Mouse (Mus musculus) hindlimb bud, embryonic 11.5 days (tissue): Measurements from ENCODE around the gene Gse1.
A peak's percentile ranks its signal among the peaks of the same experiment; 100 is the strongest.

Experiments used
- DNase-seq: peaks from one replicate; pipeline ENCODE4 v3.0.0-alpha.2; 2012; ENCODE audit warnings: low read depth, low spot score; ENCODE audit errors: extremely low spot score

Gse1 gene

GRCm38 (mm10) chr8:120227891-120228591 is at the start of gene Gse1:
TSS of gene Gse1 (plus strand) at chr8:120228456.
- DNase-seq: no peak

DNA sequence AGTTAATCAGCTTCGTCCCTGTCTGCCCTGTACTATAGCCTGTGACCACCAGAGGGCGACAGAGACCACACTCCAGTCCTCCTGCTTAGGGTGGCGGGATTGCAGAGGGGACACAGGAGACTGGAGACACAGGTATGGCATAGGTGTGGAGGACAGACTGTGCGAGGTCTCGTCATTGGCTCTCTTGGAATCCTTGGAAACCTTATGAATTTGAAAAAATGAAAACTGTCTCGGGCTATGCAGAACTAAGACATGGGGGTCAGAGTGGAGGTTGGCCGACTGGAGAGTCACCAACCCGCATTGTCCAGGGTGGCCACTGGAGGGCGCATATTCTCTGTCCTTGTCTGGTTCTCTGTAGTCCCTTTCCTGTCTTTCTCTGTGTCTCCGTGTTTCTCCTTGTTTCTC is 49.2 kb upstream of the Gse1 start:
- DNase-seq: peak; percentile 93

DNA sequence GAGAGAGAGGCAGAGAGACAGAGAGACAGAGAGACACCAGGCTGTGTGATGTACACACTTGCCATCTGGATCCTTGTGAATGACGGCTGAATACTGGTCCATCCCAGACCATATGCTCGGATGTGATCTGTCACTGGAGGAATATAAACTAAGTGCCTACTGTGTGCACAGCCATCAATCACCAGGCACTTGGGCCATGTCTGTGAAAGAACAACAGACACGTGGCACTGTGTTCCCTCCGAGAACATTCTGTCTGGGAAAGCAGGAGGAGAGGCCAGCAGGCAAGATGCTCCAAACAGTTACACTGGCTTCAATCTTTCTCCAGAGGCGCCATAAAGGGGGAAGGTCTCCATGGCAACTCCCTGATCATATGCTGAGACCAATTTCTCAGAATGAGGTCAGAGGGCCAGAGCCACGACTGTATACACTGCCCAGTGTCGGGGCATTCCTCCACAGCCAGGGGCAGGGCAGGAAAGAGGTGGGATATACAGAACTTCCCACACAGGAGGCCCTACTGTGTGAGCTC is 47.7 kb upstream of the Gse1 start:
- DNase-seq: no peak

DNA sequence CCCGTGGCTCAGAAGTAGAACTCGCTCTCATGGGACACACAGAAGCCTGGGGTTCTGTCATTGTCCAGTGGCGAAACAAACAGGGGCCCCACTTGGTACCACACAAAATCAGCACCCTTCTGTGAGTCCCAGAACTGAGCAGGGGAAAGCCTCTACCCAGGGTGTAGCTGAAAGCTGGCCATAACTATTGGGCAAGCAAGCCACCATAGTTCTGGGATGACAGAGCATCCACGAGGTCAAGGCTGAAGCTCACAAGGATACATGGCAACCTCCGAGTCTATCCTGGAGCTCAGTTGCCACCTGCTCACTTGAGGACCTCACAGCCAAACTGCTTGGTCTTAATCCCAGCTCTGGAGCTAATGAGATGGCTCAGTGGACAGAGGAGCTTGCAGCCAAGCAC is 47.0 kb upstream of the Gse1 start:
- DNase-seq: no peak

DNA sequence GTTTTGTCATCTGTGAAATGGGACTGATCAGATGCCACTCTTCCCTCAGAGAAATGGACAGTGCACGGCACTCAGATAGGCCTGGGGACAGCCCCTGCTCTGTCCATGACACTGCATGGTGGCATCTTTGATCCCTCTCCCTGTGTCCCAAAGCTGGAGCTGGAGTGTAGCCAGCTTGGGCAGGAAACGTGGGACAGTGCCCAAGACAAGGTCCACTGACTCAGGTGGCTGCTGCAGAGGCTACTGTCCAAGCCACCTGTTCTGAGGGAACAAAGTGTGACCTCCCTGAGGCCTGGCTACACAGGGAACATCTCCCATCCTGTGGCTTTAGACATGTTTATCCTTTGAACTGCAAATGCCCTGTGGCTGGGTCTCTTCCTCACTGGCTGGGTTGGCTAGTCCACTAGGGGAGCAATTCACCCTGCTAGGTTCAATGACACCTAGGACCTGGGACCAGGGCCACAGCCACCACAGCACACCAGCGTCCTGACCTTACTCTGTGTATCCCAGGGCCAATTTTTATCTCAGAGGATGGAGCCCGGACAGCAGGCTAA is 46.3 kb upstream of the Gse1 start:
- no peak for DNase-seq

- no peak for DNase-seq
These were observed 43.9 kb upstream of the Gse1 start for GRCm38 (mm10) chr8:120184366-120184765.

DNA sequence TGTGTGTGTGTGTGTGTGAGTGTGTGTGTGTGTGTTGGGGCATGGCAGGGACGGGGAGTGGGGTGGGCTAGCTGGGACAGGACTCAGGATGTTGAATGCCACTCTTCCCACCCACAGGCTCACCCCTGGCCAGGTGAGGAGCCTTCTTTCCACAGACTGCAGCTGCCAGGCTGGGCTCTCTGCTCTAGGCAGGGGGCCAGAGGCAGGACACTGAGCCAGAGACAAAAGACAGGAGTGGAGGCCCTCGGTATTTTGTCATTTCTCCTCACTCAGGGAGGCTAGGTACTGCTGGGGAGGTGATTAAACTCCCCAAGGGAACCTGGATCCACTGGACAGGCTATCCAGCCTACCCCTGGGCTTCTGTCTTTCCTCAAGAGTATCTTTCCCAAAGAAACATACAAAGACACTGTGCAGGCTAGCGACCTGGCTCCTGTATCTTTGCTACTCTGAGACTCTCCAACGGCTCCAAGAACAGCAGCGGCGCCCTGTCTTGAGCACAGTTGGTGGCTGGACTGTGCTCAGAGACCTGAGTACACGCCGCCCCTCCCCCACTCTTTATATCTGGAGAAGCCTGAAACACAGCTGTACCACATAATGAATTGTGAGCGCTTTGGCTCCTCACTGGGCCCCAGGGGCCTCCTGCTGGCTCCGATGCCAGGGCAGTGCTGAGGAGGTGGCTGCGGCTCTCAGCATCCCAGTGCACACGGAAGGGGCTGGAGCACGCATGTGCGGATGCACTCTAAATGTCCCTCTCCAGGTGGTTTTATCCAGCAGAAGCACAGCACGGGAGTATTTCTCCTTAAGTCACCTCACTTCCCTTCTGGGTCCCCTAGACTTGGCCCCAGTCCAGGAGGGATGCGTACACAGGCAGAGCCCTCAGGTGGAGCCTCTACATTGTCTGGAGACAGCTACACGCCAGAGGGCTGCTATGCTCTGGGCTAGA is 43.1 kb upstream of the Gse1 start:
- no peak for DNase-seq

DNA sequence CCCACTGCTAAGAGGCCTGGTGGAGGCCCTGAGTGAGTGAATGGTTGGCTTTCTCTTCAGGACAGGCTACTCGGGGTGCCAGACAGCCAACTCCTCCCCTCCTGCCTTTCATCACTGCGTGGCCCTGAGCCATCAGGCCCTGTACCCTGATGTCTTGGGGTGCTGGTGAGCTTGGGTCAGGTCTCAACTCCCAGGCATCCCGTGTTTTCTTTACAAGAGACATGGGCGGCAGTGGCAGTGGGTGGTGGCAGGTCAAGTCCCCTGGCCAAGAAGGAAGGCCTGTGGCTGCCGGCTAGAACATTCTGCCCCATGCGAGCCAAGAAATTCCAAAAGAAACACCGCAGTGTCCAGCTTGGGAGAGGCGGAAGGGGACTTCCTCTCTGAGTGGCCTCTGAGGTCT is 41.8 kb upstream of the Gse1 start:
- DNase-seq: no peak

DNA sequence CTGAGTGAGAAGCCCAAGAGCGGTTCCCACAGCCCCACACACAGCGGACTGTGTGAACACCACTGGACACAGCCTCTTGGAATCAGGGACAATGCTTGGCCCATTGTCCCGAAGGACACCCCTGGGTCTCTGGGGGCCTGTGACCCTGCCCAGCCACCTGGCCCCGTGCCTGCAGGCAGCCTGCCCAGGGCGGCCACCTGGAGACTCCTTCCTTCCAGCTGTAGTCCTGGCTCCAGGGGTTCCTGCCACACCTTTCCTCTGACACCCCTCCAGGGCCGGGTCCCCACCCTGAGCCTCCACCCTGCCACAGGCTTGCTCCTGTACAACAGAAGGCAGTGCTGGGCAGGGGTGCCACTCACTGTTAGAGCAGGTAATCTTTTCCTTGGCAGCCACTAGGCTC is 39.7 kb upstream of the Gse1 start:
- no peak for DNase-seq

GRCm38 (mm10) chr8:120189440-120189839 is 38.8 kb upstream of the Gse1 start:
- no peak for DNase-seq

DNA sequence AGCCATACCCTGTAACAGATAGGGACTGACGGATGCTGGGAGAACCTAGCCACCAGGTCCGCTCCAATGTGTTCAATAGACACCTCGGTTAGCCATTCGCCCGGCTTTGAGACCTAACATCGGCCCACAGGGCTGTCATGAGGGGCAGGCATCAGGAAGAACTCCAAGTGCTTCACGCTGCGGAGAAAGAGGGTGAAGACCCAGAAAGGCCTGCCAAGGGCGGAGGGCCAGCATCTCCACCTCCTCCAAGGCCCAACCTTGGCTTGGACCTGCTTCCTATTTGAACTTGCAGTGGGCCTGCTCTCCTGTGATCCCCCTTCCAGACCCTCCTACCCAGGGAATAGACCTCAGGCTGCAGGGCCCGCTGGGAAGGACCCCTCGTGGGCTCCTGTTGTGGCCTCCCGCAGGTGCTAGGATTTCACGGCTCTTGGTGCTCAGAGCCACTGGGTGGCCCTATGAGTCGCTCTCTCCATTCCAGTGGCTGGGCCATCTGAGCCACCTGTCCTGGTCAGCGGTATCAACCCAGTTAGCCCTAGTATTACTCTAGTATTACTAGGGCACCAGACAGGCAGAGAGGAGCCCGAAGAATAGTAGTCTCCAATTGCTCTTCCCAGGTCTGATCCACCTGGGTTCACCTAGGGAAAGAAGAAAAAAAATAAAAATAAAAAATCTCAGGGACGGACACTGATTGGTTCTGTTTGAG is 38.0 kb upstream of the Gse1 start:
- no peak for DNase-seq

DNA sequence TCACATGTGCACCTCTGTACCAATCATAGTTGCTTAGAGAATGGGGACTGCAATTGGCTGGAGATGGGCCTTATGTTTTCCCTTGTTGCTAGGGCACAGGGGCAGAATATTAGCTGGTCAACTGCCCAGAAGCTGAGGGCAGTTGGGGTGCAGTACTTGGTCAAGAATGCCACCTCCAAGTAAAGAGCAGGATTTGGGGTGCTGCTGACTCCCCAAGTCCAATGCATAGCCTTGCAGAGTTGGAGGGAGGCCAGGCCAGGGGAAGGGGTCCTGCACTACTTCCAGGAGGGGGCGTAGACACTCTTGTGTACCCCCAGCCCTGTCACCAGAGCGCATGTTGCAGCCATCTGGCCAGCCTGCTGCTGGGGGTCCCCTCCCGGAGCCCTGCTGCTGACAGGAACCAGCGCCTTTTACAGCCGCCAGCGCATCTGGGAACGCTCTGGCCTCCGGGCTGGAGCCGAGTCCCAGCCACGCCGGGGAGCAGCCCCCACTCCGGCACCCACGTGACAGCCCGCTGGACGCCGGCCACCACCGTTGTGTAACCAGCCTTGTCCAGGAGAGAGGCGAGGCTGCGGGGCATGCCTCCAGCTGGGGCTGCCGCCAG is 37.3 kb upstream of the Gse1 start:
- peak; percentile 31 for DNase-seq

DNA sequence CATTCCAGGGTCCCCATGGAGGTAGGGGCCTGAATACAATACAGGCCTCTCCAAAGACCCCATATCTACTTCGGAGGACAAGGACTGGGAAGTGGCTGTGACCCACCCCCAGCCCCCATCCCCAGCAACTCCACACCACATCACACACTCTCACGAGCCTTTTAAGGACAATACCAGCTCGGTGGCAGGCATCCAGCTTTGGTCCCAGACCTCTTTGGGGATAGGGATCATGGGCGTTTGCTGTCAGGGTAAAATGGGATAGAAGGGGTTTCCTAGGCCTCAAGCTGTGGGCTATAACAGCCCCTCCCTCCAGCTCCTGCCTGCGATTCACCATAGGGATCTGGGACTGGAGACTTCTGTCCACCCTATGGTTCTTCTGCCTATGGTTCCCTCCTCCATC is 36.6 kb upstream of the Gse1 start:
- DNase-seq: no peak

- no peak for DNase-seq
These were observed 36.1 kb upstream of the Gse1 start for GRCm38 (mm10) chr8:120192118-120192517.

GRCm38 (mm10) chr8:120201351-120201750 is 26.9 kb upstream of the Gse1 start:
- DNase-seq: no peak

- DNase-seq: no peak
These were observed 25.7 kb upstream of the Gse1 start for GRCm38 (mm10) chr8:120202546-120202945.

DNA sequence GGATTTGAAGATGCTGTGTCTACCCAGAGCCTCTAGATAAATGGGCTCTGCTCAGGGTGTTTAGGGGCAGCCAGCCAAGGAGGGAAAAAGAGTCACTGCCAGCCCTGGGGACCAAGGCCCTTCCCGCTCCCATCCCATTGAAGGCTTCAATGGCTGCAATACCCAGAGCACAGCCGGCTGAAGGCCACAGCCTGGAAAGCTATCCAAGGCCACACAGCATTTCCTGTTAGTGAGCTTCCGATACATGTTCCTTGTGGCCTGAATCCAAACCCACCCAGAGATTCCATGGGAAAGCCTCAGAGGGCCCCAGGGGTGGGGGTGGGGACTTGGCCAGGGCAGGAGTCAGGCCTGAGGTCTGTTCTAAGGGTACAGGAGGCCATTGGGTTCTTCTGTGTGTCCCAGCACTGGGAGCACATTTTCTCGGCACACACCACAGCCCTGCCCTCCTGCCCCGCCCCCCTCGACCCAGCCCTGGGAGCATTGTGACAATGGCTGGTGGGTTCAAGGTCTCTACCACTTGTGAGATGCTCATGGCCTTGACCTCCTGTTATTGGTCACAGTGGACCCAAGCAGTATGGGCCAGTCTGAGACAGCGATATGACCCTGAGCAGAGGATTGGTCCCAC is 23.4 kb upstream of the Gse1 start:
- DNase-seq: no peak

GRCm38 (mm10) chr8:120205916-120206315 is 22.3 kb upstream of the Gse1 start:
- no peak for DNase-seq

GRCm38 (mm10) chr8:120207364-120207763 is 20.9 kb upstream of the Gse1 start:
- DNase-seq: no peak

DNA sequence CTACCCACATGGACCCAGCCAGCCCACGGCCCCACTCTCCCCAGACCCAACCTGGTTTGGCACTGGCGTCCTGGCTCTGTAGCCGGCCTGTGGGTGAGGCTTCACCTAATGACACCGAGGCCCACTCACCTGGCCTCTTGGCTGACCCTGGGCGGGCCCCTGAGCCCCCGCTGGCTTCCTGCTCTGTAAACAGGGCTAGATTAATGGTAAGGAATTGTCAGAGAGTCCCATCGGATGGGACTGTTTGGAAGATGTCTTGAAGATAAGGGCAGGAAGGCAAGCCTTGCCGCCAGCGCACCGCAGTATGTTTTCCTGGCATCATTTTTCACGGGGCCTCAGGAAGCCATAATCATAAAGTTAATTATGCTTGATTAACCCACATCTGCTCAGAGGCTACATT is 20.1 kb upstream of the Gse1 start:
- DNase-seq: no peak
